Mouse (Mus musculus) neural tube, embryonic 10.5 days (tissue): ENCODE data around the gene Tmcc3.

Experiments
- DNase-seq: peaks from one replicate; pipeline ENCODE4 v3.0.0-alpha.2; 2017; ENCODE audit warnings: low spot score; ENCODE audit errors: extremely low spot score

The Tmcc3 gene

DNA sequence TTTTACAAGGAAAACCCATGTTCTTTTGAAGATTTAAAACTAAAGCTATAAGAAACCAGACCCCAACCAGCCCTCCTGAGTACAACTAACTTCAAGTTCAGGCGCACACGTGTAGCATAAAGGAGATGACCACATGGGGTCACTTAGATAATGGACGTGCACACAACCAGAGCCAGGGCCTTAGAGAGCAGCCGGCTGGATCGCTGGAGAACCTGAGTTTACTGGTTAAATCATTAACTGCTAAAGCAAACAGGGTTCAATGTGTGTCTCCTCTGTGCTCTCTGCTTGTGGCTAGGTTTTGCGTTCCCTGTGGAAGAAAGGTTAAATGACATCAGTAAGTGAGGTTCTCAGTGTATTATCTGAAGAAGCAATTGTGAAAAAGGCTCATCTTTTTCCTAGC, 234.9 kb downstream of the Tmcc3 start:
- no peak for DNase-seq

DNA sequence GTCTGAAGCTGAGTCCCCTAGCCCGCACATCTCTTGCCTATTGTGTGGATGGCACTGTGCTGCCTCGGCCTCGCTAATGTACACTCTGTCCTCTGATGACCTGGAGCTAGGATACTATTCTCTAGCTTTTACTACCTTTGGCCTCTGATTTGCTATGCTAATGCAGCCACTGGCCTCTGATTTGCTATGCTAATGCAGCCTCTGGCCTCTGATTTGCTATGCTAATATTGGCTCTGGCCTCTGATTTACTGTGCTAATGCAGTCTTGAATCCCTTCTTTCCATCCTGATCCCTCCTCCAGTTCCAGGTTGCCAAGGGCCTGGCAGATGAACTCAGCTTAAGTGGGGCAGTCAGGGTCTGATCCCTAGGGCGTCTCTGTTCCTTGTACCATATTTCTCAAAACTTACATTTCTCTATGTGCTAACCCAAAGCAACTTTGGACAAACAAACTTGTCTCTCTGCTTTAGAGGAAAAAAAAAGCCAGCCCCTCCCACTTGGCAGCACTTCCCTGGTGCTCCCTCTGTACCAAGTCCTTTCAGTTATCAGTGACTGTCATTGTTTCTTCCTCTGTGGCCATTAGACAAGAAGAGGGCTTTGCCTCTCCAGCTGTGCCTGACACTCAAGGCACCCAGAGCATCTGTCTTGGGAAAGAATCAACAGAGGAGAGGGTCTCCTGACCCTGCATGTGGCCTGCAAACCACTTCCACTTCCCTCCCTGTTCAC, 237.9 kb downstream of the Tmcc3 start:
- DNase-seq = no peak

- no peak for DNase-seq
Measured at GRCm38 (mm10) chr10:94550649-94551048, 238.9 kb downstream of the Tmcc3 start.

DNA sequence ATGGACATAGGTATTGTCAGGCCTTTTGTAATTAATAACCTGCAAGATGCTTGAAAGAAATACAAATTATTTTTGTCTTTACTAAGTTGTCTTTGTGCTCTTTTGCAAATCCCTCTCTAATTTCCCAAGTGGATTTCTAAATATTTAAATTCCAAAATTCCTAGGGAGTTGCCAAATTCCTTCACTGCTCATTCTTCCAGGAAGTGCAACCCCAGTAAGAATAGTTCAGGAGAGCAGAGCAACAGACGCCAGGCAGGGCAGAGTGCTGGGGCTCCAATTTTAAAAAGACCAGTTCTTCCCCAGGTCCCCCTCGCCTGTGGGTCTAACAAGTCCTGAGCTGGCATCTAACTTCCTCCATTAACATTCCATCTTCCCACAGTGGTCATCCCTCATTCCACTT, 239.3 kb downstream of the Tmcc3 start:
- DNase-seq = no peak

- no peak for DNase-seq
Measured at GRCm38 (mm10) chr10:94551511-94551910, 239.8 kb downstream of the Tmcc3 start.

DNA sequence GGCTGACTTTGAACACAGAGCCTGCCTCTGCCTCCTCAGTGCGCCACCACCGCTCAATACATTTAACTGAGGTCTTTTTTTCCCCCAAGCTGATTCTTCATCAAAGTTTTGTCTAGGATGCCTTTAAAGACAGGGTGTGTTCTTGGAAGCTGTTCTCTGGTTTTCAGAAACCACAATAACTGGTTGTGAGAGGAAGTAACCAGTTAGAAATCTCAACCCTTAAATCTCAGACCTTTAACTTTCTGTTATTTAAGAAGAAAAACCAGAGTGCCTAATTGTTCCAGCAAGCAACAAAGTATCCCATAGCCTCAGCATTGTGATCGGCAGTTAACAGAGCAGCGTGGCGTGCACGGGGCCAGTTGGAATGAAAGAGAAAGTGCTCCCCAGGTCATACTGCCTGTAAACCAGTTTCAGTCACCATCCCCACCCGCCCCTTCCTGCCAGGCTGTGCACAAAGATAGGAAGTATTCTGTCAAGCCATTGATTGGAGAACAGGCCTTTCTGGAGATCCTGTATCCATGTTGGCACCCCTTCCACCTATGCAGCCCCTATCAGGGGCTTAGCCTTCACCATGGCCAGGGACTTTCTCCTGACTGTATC, 240.3 kb downstream of the Tmcc3 start:
- DNase-seq = no peak

GRCm38 (mm10) chr10:94555394-94555793, 243.6 kb downstream of the Tmcc3 start:
- no peak for DNase-seq

- DNase-seq = no peak
Measured at GRCm38 (mm10) chr10:94557428-94558149, 245.8 kb downstream of the Tmcc3 start.

- DNase-seq = no peak
Measured at GRCm38 (mm10) chr10:94558826-94559225, 247.1 kb downstream of the Tmcc3 start.

DNA sequence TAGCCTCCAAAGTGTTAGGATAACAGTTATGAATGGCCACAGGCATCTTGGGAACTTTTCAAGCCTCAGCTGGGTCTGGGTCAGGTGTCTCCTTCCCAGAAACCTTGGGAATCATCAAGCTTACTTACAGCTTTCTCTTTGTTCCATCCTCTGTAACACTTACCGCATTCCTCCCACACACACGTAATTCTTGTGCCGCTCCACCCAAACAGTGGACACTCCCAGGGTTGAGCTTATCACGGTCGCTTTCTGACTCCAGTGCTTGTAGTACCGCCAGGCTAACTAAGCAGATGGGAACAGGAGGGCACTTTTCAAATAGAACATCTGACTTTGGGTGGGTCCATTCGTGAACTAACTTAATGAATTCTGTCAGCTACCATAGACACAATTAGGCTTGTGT, 249.6 kb downstream of the Tmcc3 start:
- DNase-seq = no peak

- no peak for DNase-seq
Measured at GRCm38 (mm10) chr10:94562188-94562587, 250.4 kb downstream of the Tmcc3 start.

GRCm38 (mm10) chr10:94562991-94563390, 251.2 kb downstream of the Tmcc3 start:
- DNase-seq = no peak

DNA sequence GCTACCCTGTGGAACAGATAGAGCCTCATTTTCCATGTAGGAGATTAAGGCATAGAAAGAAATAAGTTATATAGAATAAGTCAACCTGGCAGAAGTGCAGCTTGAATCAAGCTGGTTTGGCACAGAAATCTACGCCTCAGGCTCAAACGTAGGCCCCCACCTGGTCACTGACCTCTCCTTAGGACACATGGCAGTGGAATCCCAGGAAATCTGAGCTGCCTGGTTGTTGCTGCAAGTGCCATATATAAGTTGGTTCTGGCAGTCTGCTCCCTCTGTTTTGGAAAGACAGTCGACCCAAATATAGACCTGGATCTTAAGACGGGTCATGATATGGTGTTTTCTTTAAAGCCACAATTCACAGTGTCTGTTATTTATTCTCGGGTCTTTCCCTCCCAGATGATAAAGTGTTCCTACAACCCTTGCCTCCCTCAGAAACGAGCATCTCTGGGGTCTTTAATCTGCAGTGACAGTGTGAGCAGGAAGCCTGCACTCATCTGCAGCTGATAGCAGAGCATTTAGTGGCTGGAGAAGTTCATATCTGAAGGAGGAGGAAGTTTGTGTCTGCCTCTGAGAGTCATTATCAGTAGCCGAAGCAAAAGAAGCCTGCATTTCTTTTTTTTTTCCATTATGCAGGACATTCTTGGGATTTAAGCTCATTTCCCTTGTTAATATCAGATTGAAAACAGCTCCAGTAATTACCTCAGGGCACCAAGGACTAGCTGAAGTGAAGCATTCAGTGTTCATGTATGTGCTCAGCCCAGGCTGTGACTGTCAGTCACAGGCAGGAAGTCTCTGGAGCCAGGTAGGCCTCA, 253.9 kb downstream of the Tmcc3 start:
- no peak for DNase-seq

DNA sequence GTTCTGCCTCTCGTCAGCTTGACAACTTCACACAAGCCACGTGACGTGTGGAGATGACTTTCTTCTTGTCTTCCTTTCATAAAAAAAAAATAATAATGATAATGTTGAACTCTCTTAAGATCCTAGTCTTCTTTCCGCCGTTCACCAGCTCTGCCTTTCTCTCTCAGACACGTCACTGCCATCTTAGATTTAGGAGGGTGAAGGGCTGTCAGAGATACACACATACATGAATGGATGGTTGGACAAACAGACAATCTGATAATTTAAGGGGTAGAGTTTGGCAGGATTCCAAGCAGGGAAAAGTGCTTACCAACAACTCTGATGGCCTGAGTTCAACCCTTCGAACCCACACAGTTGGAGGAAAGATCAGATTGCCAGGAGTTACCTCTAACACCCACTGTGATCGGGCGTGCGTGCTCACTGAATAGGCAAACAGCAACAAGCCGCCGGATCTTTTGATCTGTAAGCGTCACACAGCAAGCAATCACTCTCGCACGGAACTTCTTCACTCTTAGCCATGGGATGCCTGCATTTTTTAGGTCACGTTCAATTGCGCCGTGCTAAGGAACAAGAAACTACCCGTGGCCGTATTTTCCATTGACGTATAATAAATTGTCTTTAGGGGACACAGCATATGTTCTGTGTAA, 254.6 kb downstream of the Tmcc3 start:
- no peak for DNase-seq

- no peak for DNase-seq
Measured at GRCm38 (mm10) chr10:94567251-94567650, 255.5 kb downstream of the Tmcc3 start.

GRCm38 (mm10) chr10:94567915-94568314, 256.2 kb downstream of the Tmcc3 start:
- no peak for DNase-seq

DNA sequence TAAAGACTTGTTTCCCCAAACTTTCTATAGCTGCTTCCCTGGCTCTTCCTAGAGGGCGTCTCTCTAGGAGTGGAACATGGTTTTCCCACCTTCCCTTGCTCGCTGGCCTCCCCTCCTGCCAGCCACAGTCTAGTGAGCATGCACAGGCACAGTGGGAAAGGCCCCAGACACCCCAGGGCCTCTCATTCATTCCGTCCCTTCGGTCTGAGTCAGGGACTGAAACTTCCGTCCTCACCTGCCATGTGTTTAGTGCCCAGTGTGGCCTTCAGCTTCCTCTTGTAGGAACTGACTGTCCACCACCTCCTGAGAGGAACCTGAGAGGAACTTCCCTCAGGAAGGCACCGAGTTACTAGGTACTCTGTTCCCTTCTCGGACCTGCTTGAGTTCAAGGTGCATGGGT, 257.1 kb downstream of the Tmcc3 start:
- DNase-seq = no peak

DNA sequence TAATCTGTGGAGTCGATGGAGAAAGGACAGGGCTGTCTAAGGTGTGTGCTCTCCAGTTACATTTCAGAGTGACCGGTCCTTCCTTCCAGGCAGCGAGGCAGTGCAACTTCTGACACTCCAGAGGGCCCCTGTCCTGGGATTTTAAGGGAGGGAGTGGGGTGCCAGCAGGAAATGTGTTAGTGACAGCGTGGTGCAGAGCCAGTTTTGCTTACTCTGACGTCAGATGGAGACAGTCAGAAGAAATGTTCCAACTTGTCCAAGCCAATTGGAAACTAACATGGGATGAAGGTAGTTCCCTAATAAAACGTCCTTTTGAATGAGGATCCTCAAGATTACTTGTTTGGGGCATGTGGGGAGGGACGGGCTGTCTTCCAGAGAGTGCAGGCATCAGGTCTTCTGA, 258.0 kb downstream of the Tmcc3 start:
- DNase-seq = no peak

DNA sequence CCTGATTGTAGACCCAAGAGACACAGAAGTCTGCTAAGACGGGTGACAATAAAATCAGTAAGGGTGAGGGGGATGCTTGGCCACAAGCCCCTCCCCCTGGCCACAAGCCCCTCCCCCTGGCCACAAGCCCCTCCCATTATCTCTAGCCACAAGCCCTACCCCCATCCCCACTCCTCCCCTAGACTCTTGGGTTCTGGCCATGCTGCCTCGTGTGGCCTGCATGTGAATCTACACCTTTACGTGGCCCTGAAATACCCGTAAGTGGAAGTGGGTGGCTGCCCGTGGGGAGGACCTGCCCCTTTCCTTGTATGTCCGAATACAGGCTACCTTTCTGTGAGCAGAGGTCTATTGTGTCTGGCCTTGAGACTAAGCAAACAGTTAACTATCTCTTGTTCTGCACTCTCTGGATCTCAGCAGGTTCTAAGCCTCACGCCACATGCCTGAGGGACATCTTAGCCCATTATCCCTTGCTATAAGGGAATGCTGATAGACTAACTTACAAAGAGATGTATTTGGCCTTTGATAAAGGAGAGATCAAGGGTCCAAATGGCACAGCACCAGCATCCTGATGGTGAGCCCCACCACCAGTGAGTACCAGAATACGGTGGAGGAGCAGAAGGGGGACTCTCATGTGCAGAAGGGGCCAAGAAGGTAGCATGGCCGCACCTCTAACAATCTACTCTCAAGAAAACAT, 260.3 kb downstream of the Tmcc3 start:
- DNase-seq = no peak

DNA sequence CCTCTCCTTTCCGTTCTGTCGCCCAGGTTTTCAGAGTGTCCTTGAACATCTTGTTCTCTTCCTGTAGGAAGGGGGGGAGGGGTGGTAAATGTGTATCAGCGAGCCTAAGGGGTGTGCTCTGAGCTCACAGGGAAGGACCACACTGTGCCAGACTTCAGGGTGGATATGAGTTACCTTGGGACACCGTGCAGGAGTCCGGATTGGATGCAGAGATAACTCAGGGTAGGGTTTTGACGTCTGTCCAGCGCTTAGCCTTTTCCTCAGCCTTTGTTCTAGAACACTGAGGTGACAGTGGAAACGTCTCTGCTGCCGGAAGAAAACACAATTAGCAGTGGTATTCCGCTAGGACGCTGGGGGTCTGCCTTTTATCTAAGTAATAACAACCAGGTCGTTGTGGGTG, 261.0 kb downstream of the Tmcc3 start:
- no peak for DNase-seq
